Mouse (Mus musculus) kidney, adult 2 months (tissue): ENCODE measurements at regions not wholly inside any gene's neighbourhood (a gene's known extent, or its start where the extent isn't known, plus 50 kb on each side); places are given as distances from the start of the nearest gene placed in this dataset.

ENCODE experiments used
- CTCF ChIP-seq: fragments of 200-500 bp; conservative IDR thresholded peaks from 2 replicates; pipeline ENCODE4 v1.5.1; 2011; ENCODE audit warnings: low read depth, mild to moderate bottlenecking, control low read depth, low read length, moderate library complexity, mixed read lengths; ENCODE audit not compliant: insufficient read depth, insufficient read length
- POLR2A ChIP-seq: fragments of 200-500 bp; IDR thresholded peaks from one replicate; pipeline ENCODE4 v1.6.1; 2011; ENCODE audit warnings: low read depth, low read length, control low read depth

GRCm38 (mm10) chr1:71948686-71949085 is 263.4 kb downstream of the Mreg start:
- TF ChIP-seq POLR2A, result no peak
- TF ChIP-seq CTCF, result no peak
